Mouse (Mus musculus) retina, adult 2 months (tissue): ENCODE measurements at regions not wholly inside any gene's neighbourhood (a gene's known extent, or its start where the extent isn't known, plus 50 kb on each side); places are given as distances from the start of the nearest gene placed in this dataset.

ENCODE experiments used
- DNase-seq: peaks from one replicate; pipeline ENCODE4 v3.0.0-alpha.2; 2012; ENCODE audit warnings: low read depth, low spot score

DNA sequence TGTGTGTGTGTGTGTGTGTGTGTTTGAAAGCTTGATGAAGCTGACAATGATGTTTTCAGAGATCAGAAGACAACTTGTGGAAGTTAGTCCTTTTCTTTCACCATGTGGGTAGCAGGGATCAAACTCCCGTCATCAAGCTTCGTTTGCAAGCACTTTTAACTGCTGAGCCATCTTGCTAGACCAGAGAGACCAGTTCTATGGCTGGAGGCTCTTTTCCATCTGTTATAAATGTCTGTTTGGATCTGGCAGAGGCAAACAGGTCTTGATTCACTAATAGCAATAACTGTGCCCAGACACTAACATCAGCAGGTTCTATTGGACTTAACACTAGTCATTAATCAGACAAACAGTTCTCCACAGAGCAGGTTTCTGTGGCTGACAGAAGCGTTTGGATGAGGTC, 150.1 kb upstream of the Stmnd1 start:
- DNase-seq, result no peak

DNA sequence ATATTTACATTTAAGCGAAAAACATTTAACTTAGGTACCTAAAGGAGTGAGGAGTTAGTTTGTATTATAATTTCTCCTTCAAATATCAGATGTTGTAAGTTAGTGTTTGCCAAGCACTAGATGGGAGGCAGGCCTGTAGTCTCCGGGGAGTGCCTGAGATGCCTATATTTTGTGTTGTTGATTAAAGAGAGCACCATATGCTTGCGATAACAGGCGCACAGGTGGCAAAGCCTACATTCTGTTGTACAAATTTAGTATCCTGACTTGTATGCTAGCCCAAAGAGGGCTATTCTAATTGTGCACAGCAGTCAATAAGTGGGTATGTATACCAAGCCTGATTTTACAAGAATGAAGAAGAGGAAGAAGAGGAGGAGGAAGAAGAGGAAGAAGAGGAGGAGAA, 151.8 kb upstream of the Atxn1 start:
- DNase-seq, result no peak

DNA sequence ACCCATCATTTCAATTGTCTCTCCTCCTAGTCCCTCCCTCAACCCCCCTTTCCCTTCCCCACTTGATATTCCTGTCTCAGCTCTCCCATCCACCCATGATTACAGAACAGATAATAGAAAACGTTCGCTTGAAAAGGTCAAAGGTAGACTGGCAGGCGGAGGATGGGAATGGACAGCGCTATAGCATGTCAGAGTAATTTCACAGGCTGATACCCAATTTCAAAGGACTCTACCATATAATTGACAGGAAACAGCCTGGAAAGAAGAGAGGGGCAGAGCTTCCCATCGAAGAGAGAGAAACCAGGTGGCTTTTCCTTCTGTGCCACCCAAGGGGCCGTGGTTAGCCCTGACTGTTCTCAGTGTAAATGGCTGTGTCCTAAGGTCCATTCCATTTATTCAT, 140.2 kb upstream of the Atxn1 start:
- no peak for DNase-seq

DNA sequence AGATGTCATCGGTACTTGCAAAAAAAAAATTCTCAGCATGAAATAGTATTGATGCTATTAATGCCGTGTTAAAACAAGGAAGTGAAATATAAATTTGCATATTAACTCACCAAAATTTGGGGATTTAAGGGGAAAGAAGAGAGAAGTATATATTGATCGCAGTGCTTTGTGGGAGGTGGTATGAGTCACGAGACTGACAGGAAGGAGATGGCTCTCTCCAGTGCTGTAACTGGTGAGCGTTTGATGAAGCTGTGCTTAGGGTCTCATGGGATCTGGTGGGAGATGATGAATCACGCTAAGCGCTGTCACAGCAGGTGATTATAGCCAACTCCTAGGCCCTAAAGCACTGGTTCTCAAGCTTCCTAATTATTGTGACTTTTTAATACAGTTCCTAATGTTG, 133.8 kb upstream of the Atxn1 start:
- DNase-seq, result no peak

- DNase-seq, result no peak
Measured at GRCm38 (mm10) chr13:46098131-46098530, 133.3 kb upstream of the Atxn1 start.

GRCm38 (mm10) chr13:46096968-46097367, 132.2 kb upstream of the Atxn1 start:
- DNase-seq, result no peak

DNA sequence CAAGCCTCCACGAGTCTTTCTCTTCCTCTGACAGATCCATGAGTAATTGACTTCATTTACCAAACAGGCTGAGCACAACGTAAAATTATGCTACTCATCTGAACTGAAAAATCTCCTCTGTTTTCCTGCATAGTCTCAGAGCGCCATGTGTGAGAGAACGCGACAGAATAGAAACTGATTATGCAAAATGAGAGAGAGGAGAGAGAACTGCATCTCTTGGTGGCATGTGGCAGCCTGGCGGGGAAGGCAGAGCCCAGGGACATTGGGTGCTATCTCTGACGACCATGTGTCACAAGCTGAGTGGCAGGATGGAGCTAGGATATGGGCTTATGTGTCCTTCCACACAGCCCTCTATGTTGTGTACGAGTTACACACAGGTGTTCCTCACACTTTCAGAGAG, 131.6 kb upstream of the Atxn1 start:
- DNase-seq, result no peak

GRCm38 (mm10) chr13:46092787-46093186, 128.0 kb upstream of the Atxn1 start:
- DNase-seq, result no peak

DNA sequence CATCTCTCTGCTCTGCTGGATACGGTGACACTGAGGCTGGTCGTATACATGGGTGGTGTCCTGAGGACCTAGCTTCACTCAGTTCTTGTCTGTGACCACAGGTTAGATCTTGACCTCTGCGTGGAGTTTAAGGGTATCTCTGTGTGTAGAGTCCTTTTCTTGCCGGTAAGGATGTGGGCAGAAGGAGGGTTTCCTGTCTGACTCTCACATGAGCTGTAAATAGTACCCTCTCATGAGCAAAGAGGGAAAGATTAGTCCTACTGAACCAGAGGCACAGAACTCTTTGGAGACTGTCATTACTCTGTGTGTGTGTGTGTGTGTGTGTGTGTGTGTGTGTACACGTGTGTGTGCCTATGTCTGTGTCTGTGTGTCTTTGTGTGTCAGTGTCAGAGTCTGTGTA, 126.3 kb upstream of the Atxn1 start:
- no peak for DNase-seq

GRCm38 (mm10) chr13:46088237-46088636, 123.4 kb upstream of the Atxn1 start:
- no peak for DNase-seq

DNA sequence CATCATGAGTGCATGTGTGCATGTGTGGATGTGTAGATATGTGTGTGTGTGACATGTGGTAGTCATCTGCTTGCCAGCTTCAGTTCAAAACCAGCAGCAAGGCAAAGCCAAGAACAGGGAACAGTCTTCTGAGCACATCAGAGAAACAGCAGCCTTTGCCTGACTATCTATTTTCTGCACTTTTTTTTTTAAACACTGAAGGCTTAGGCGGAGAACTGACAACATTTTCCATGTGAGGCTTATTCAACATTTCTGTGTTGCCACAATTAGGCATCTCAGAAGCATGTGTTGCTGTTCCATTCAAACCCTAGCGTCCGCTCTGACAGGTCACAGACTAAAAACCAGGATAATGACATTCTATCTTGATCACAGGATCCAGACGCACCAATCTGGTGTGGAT, 122.9 kb upstream of the Atxn1 start:
- no peak for DNase-seq

DNA sequence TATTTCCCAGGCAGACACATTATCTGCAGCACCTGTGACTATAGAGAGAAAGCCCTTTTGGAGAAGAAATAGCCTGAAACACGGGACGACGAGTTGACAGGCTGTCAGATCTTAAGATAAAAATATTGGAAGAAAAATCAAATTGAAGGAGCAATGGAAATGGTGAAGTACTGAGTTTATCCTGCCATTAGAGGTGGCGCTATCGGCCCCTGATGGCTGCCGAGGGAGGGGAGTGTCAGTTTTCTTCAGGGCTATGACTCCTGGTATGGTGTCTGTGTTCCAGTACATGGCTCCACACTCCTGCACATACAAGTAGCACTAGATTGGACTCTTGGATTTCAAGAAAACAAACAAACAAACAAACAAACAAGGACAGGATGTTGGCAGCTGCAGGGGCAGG, 112.1 kb upstream of the Atxn1 start:
- no peak for DNase-seq

- DNase-seq, result no peak
Measured at GRCm38 (mm10) chr13:46071670-46072069, 106.9 kb upstream of the Atxn1 start.

- no peak for DNase-seq
Measured at GRCm38 (mm10) chr13:46069571-46069970, 104.8 kb upstream of the Atxn1 start.

- DNase-seq, result no peak
Measured at GRCm38 (mm10) chr13:46062758-46063157, 98.0 kb upstream of the Atxn1 start.

GRCm38 (mm10) chr13:46059870-46060269, 95.1 kb upstream of the Atxn1 start:
- no peak for DNase-seq

- DNase-seq, result no peak
Measured at GRCm38 (mm10) chr13:46058862-46059261, 94.1 kb upstream of the Atxn1 start.

DNA sequence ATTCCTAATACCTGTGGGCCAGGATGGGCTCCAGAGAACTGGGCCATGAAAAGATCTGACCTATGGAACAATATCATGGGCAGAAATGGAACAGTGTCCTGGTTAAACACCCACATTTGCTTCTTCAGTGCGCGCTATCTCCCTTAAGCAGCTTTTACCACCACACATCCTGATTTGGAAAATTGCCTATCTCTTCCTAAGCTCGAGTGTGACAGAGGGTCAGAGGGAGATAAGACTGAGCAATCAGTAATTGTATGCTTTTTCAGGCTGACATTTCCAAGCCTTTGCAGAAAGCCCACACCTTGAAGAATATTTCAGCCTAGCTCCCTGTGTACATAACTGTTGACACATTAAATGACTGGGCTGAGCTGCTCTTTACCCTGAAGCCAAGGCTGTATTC, 93.5 kb upstream of the Atxn1 start:
- no peak for DNase-seq

- DNase-seq, result no peak
Measured at GRCm38 (mm10) chr13:46055410-46055809, 90.6 kb upstream of the Atxn1 start.

GRCm38 (mm10) chr13:46043568-46043967, 78.8 kb upstream of the Atxn1 start:
- no peak for DNase-seq

GRCm38 (mm10) chr13:46043016-46043415, 78.2 kb upstream of the Atxn1 start:
- DNase-seq, result no peak

GRCm38 (mm10) chr13:46042224-46042623, 77.4 kb upstream of the Atxn1 start:
- DNase-seq, result no peak

DNA sequence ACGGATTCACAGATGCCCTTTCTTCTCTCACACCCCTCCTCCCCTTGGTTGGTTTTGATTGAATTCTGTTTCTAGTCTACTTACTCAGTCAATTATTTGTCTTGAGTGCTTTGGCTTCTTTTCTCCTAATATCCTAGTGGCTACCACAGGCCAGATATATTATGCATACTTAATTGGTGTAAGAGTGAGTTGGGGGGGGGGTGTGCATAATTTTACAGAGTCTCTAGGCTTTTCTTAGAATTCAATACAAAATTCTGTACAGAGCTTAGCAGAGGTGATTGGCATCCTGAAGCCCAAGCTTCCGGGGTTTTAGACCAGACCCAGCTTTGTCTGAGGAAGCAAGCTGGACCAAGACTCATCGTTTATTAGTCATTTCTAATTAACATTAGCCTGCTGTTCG, 76.7 kb upstream of the Atxn1 start:
- no peak for DNase-seq

DNA sequence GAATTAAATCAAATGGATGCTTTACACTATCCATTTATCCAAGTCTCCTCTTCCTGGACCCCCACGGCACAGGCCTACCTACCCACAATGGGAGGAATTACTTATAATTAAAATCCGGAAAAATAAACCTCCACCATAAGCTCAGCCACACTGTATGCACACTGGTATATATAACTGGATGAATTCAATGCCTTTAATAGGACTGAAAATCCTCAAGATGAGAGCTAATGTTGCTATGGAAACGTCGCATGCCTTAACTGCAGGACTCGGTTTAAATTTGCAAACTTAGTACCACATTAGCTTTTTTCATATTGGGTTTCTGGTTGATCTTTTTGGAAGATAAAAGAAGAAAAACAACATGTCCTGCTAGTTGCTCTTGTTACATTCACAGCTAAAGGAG, 75.3 kb upstream of the Atxn1 start:
- DNase-seq, result no peak
